Mouse (Mus musculus): ENCODE results near the gene Klf3.
"Not testable (repeated sequence)": the region's sequence is repeated elsewhere in the genome, so short reads cannot be mapped to it uniquely, and the experiment has no call there.

Klf3 gene

DNA sequence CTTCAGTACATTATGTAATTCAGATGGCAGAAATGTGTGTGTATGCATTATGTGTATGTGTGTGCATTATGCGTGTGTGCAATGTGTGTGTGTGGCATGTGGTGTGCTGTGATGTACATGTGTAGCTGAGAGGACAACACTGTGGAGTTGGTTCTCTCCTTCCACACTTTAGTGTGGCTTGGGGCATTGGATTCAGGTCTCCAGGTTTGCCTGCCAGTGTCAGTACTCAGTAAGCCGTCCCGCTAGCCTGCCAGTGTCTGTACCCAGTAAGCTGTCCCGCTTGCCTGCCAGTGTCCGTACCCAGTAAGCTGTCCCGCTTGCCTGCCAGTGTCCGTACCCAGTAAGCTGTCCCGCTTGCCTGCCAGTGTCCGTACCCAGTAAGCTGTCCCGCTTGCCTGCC, 78.4 kb downstream of the Klf3 start:
- DNase-seq: not testable (repeated sequence)

DNA sequence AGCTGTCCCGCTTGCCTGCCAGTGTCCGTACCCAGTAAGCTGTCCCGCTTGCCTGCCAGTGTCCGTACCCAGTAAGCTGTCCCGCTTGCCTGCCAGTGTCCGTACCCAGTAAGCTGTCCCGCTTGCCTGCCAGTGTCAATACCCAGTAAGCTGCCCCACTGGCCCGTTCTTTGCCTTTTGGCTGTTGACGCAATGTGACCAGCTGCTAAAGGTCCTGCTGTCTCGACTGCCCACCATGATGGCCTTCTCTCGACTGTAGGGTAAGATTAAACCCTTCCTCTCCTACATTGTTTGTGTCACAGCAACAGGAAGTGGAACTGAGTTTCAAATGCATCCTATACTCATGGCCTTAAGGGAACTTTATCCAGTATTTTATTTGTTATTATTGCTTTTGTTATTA, 78.8 kb downstream of the Klf3 start:
- not testable (repeated sequence) for DNase-seq

Data from kidney, postnatal 10 days (tissue).